Mouse (Mus musculus) T-helper 2 cell (primary cell): Measurements from ENCODE around the gene Tysnd1.

Experiments used
- in situ Hi-C: fragments of 300-600 bp; cut with MboI, MseI; formaldehyde crosslinking; loops from one replicate; pipeline ENCODE4 v1.15.1; 2025; ENCODE audit warnings: high pct_unique_total_duplicates

The Tysnd1 gene

GRCm38 (mm10) chr10:61734377-61734776, 39.1 kb downstream of the Tysnd1 start:
- in situ Hi-C loops, result no loop called here

- in situ Hi-C loops, result no loop called here
These were observed 41.4 kb downstream of the Tysnd1 start for GRCm38 (mm10) chr10:61736671-61737078.

DNA sequence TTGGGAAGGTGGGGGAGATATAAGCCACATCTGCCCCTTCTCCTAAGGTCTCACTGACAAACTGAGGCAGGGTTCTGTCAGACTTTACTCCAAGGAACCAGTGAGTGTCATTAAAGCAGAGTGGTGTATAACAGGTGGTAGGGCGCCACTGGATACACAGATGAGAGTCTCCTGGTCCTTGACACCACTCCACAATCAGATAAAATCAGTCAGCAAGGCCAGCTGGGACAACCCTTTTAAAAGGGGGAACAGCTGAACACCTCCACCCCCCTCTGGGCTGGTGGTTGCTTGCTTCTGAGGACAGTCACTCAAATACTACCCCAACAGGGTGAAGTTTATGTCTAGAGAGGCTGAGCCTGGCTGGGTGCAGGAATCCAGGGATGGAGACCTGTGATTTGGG, 42.2 kb downstream of the Tysnd1 start:
- in situ Hi-C loops, result no loop called here

DNA sequence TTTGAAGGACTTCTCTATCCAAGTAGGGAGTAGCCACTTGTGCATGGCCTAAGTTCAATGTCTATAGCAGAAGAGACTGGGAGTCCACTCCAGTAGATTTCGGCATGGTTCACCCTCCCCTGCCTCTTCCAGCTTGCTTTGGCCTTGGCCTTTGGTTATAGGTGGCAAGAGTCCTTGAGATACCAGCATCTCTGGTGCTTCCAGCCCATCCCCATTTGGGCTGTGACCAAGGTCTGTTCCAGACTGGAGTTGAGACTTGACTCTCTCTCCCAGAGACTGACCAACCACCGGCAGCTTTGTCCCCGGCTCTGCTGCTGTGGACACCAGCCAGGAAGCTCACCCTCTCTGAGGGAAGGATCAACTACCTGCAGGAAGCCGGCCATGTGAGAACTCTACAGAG, 42.8 kb downstream of the Tysnd1 start:
- in situ Hi-C loops, result no loop called here

DNA sequence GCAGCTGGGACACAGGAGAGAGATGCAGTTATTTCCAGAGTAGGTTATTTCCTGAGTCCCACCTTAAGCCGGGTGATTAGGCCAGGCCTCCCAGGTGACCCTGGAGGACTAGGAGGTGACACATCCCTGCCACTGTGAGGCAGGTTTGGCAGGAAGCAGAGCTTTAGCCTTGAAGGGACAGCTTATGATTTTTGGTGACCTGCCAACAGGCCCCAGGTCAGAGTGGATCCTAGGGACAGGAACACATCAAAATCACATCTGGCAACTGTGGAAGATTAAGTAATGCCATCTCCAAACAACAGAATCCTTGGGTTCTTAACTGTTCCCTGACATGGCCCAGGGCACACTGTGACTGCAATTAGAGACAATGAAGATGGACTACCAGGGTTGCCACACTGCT, 46.0 kb downstream of the Tysnd1 start:
- in situ Hi-C loops, result no loop called here

- in situ Hi-C loops, result no loop called here
These were observed 46.6 kb downstream of the Tysnd1 start for GRCm38 (mm10) chr10:61741873-61742272.

- in situ Hi-C loops, result no loop called here
These were observed 47.0 kb downstream of the Tysnd1 start for GRCm38 (mm10) chr10:61742336-61742735.

- in situ Hi-C loops, result no loop called here
These were observed 49.8 kb downstream of the Tysnd1 start for GRCm38 (mm10) chr10:61745133-61745532.

GRCm38 (mm10) chr10:61747302-61747701, 52.0 kb downstream of the Tysnd1 start:
- in situ Hi-C loops, result no loop called here

- in situ Hi-C loops, result no loop called here
These were observed 54.7 kb downstream of the Tysnd1 start for GRCm38 (mm10) chr10:61750014-61750413.

GRCm38 (mm10) chr10:61751534-61752219, 56.4 kb downstream of the Tysnd1 start:
- in situ Hi-C loops, result no loop called here
